Mouse (Mus musculus) megakaryocyte, embryonic 14.5 days (primary cell): ENCODE results near the gene Rbm20. TPM values are rescaled to one million over a fixed set of nuclear protein-coding genes. Genes with fewer than 3 reads are reported as not detected.

Experiments
- H3K27me3 ChIP-seq: replicated peaks from 2 replicates; pipeline ENCODE3; 2012; ENCODE audit warnings: inconsistent platforms
- H3K36me3 ChIP-seq: replicated peaks from 2 replicates; pipeline ENCODE3; 2012; ENCODE audit warnings: low read length, inconsistent platforms, mixed read lengths
- H3K4me1 ChIP-seq: 2 replicates; pipeline ENCODE4 v1.6.1; 2012; ENCODE audit warnings: inconsistent platforms
- H3K4me3 ChIP-seq: replicated peaks from 2 replicates; pipeline ENCODE3; 2012; ENCODE audit warnings: moderate library complexity, mild to moderate bottlenecking, inconsistent platforms
- H3K9me3 ChIP-seq: 2 replicates; pipeline ENCODE4 v1.6.1; 2012; ENCODE audit warnings: inconsistent platforms
- FLI1 ChIP-seq: IDR thresholded peaks from 2 replicates; pipeline ENCODE4 v1.6.1; 2012; ENCODE audit warnings: low read length, inconsistent platforms, mixed read lengths
- GATA1 ChIP-seq: IDR thresholded peaks from 3 replicates; pipeline ENCODE4 v1.6.1; 2012; ENCODE audit warnings: mixed read lengths, low read length, inconsistent platforms, borderline replicate concordance
- polyA plus RNA-seq: library from polyadenylated mRNA; stranded (reverse); fragments of >175 nt; gene quantifications from 2 replicates; pipeline ENCODE4 v1.2.3, GENCODE M21; 2012; ENCODE audit warnings: low replicate concordance; ENCODE audit not compliant: insufficient read depth

The Rbm20 gene
- polyA plus RNA-seq, 1 experiment: not detected

- Histone ChIP-seq H3K27me3 (no peaks in the 10 kb centered on the region), H3K9me3 (no peaks in the 10 kb centered on the region), H3K36me3 (no peaks in the 10 kb centered on the region), H3K4me3 (no peak overlapping the region), H3K4me1 (peaks cover 46% of the 10 kb centered on the region)
- TF ChIP-seq GATA1 (no peak), FLI1 (no peak)
Observed at GRCm38 (mm10) chr19:53838850-53839249, 161.7 kb downstream of the Rbm20 start.

- Histone ChIP-seq H3K4me3 (no peak overlapping the region), H3K27me3 (peaks cover 1% of the 10 kb centered on the region), H3K9me3 (no peaks in the 10 kb centered on the region), H3K36me3 (no peaks in the 10 kb centered on the region), H3K4me1 (peaks cover 46% of the 10 kb centered on the region)
- TF ChIP-seq FLI1: no peak
- TF ChIP-seq GATA1: no peak
Observed at GRCm38 (mm10) chr19:53839837-53840236, 162.7 kb downstream of the Rbm20 start.

GRCm38 (mm10) chr19:53841915-53842314 is 164.8 kb downstream of the Rbm20 start:
- no peaks in the 10 kb centered on the region for H3K9me3 ChIP-seq
- peaks cover 37% of the 10 kb centered on the region for H3K4me1 ChIP-seq
- H3K36me3 ChIP-seq: no peaks in the 10 kb centered on the region
- no peak overlapping the region for H3K4me3 ChIP-seq
- H3K27me3 ChIP-seq: peaks cover 1% of the 10 kb centered on the region
- no peak for TF ChIP-seq GATA1
- no peak for TF ChIP-seq FLI1

GRCm38 (mm10) chr19:53843972-53844371 is 166.9 kb downstream of the Rbm20 start:
- H3K9me3 ChIP-seq: no peaks in the 10 kb centered on the region
- no peak overlapping the region for H3K4me3 ChIP-seq
- peaks cover 1% of the 10 kb centered on the region for H3K27me3 ChIP-seq
- TF ChIP-seq FLI1 (no peak), GATA1 (no peak)
- H3K4me1 ChIP-seq: peaks cover 40% of the 10 kb centered on the region
- no peaks in the 10 kb centered on the region for H3K36me3 ChIP-seq

GRCm38 (mm10) chr19:53848272-53848995 is 171.3 kb downstream of the Rbm20 start:
- Histone ChIP-seq H3K4me3 (no peak overlapping the region), H3K9me3 (no peaks in the 10 kb centered on the region), H3K4me1 (peaks cover 22% of the 10 kb centered on the region), H3K36me3 (no peaks in the 10 kb centered on the region), H3K27me3 (peaks cover 1% of the 10 kb centered on the region)
- no peak for TF ChIP-seq GATA1
- TF ChIP-seq FLI1: no peak

GRCm38 (mm10) chr19:53850166-53850922 is 173.2 kb downstream of the Rbm20 start:
- H3K4me3 ChIP-seq: no peak overlapping the region
- H3K9me3 ChIP-seq: no peaks in the 10 kb centered on the region
- TF ChIP-seq FLI1 (no peak), GATA1 (no peak)
- no peaks in the 10 kb centered on the region for H3K27me3 ChIP-seq
- no peaks in the 10 kb centered on the region for H3K36me3 ChIP-seq
- H3K4me1 ChIP-seq: peaks cover 31% of the 10 kb centered on the region

GRCm38 (mm10) chr19:53851352-53851751 is 174.2 kb downstream of the Rbm20 start:
- H3K9me3 ChIP-seq: no peaks in the 10 kb centered on the region
- no peaks in the 10 kb centered on the region for H3K36me3 ChIP-seq
- H3K4me3 ChIP-seq: no peak overlapping the region
- peaks cover 35% of the 10 kb centered on the region for H3K4me1 ChIP-seq
- no peak for TF ChIP-seq FLI1
- TF ChIP-seq GATA1: no peak
- H3K27me3 ChIP-seq: no peaks in the 10 kb centered on the region

- H3K27me3 ChIP-seq: no peaks in the 10 kb centered on the region
- no peaks in the 10 kb centered on the region for H3K36me3 ChIP-seq
- TF ChIP-seq FLI1 (no peak), GATA1 (no peak)
Observed at GRCm38 (mm10) chr19:53851826-53852698, 175.0 kb downstream of the Rbm20 start.

GRCm38 (mm10) chr19:53852699-53853451 is 175.8 kb downstream of the Rbm20 start:
- Histone ChIP-seq H3K36me3 (no peaks in the 10 kb centered on the region), H3K27me3 (no peaks in the 10 kb centered on the region), H3K9me3 (no peaks in the 10 kb centered on the region), H3K4me1 (peaks cover 30% of the 10 kb centered on the region), H3K4me3 (no peak overlapping the region)
- TF ChIP-seq GATA1: no peak

More at GRCm38 (mm10) chr19:53851826-53852698, 175.0 kb downstream of the Rbm20 start:
- Histone ChIP-seq H3K4me3 (no peak overlapping the region), H3K4me1 (peaks cover 29% of the 10 kb centered on the region), H3K9me3 (no peaks in the 10 kb centered on the region)
